Mouse (Mus musculus) bone marrow macrophage, adult 2 months (primary cell): ENCODE measurements around the gene Ykt6.
"Not testable (repeated sequence)": the region's sequence is repeated elsewhere in the genome, so short reads cannot be mapped to it uniquely, and the experiment has no call there.

Experiments
- CTCF ChIP-seq: IDR thresholded peaks from 2 replicates; pipeline ENCODE4 v1.5.1; 2012; ENCODE audit warnings: low read depth, mild to moderate bottlenecking, low read length, moderate library complexity
- POLR2A ChIP-seq: IDR thresholded peaks from 2 replicates; pipeline ENCODE4 v1.6.1; 2012; ENCODE audit warnings: mild to moderate bottlenecking, low read depth, low read length, borderline replicate concordance

DNA sequence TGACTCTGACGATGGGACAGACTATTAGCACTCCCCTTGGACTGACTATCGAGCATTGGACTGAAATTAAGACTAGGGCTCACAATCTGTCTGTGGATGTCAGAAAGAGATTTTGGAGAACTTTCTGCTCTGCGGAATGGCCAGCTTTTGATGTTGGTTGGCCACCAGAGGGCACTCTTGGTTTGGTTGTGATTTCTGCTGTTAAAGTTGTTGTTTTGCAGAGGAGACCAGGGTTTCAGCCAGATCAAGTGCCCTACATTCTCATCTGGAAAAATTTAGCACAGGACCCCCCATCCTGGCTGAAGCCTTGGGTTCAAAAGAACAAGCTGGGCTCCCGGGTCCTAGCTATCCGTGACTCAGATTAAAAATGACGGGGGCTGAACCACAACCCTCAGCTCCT is 23.5 kb upstream of the Ykt6 start:
- not testable (repeated sequence) for TF ChIP-seq POLR2A, CTCF
